Mouse (Mus musculus) heart, postnatal 14 days (tissue): ENCODE data around the gene Rpl5. TPM values are rescaled to one million over a fixed set of nuclear protein-coding genes. Genes with fewer than 3 reads are reported as not detected.
"Not testable (repeated sequence)": the region's sequence is repeated elsewhere in the genome, so short reads cannot be mapped to it uniquely, and the experiment has no call there.

Experiments used
- DNase-seq, 2 experiments: peaks; one replicate each; pipeline ENCODE4 v3.0.0; 2021 to 2022
- intact Hi-C: fragments of 180-260 bp; cut with DNase I; formaldehyde crosslinking; loops from one replicate; pipeline ENCODE4 v1.15.1; 2025
- total RNA-seq, 2 experiments: library from RNA; stranded (reverse); gene quantifications; 2 replicates each; pipeline ENCODE4 v1.2.3; 2021

The Rpl5 gene
- total RNA-seq, 2 experiments from 2014 or later, result 42.3 to 42.5 TPM

- intact Hi-C loops, DNase-seq: not testable (repeated sequence)
Observed at GRCm38 (mm10) chr5:107938483-107938882, 38.2 kb downstream of the Rpl5 start.

- intact Hi-C loops, result no loop called here
- no peak for DNase-seq
Observed at GRCm38 (mm10) chr5:107938886-107939285, 38.6 kb downstream of the Rpl5 start.

- DNase-seq, result no peak
- intact Hi-C loops, result no loop called here
Observed at GRCm38 (mm10) chr5:107939701-107940100, 39.4 kb downstream of the Rpl5 start.

- intact Hi-C loops, result no loop called here
- no peak for DNase-seq
Observed at GRCm38 (mm10) chr5:107941222-107941621, 40.9 kb downstream of the Rpl5 start.

- no peak for DNase-seq
- intact Hi-C loops, result no loop called here
Observed at GRCm38 (mm10) chr5:107942941-107943340, 42.6 kb downstream of the Rpl5 start.

GRCm38 (mm10) chr5:107943526-107943925 lies 43.2 kb downstream of the Rpl5 start:
- intact Hi-C loops, result no loop called here
- DNase-seq, result no peak

- intact Hi-C loops, result no loop called here
- no peak for DNase-seq
Observed at GRCm38 (mm10) chr5:107946475-107946874, 46.2 kb downstream of the Rpl5 start.

GRCm38 (mm10) chr5:107947548-107947947 lies 47.2 kb downstream of the Rpl5 start:
- peak in 1 of 2 experiments; percentile 7 for DNase-seq
- intact Hi-C loops, result no loop called here

- DNase-seq, result no peak
- intact Hi-C loops, result no loop called here
Observed at GRCm38 (mm10) chr5:107948899-107949298, 48.6 kb downstream of the Rpl5 start.

- no peak for DNase-seq
Observed at GRCm38 (mm10) chr5:107949607-107950006, 49.3 kb downstream of the Rpl5 start.

GRCm38 (mm10) chr5:107950643-107951042 lies 50.3 kb downstream of the Rpl5 start:
- intact Hi-C loops, result no loop called here
- no peak for DNase-seq

More at GRCm38 (mm10) chr5:107949607-107950006, 49.3 kb downstream of the Rpl5 start:
- intact Hi-C loops, result no loop called here

Other genes with a start within 250 kb of the Rpl5 start
- gene Gfi1, start 174.5 kb upstream of the Rpl5 start, total RNA-seq, result 1 to 10 TPM in 1 of 2 experiments, under 1 TPM in 1; 0.29 to 1.5 TPM
- gene Ube2d2b, start 70.4 kb upstream of the Rpl5 start, total RNA-seq, result not detected
- gene Evi5, start 25.4 kb upstream of the Rpl5 start, total RNA-seq, result 10 to 100 TPM; 28.1 to 29.3 TPM
- gene Fam69a, start 86.6 kb downstream of the Rpl5 start, total RNA-seq, result 10 to 100 TPM in 1 of 2 experiments, 1 to 10 TPM in 1; 8.6 to 10.2 TPM
- 10 to 100 TPM; 17.7 to 20.0 TPM for gene Mtf2, start 165.2 kb downstream of the Rpl5 start, total RNA-seq
- gene Tmed5, start 232.1 kb downstream of the Rpl5 start, total RNA-seq, result 10 to 100 TPM; 22.9 to 25.6 TPM
- gene Ccdc18, start 232.4 kb downstream of the Rpl5 start, total RNA-seq, result 1 to 10 TPM in 1 of 2 experiments, under 1 TPM in 1; 0.67 to 1.7 TPM